ENCODE assay signal across 9 mouse cellular contexts in genomic region chr7:103942730-103943129, GRCm38 (mm10). TPM values are rescaled to one million over a fixed set of nuclear protein-coding genes. Genes with fewer than 3 reads are reported as not detected.
A peak's percentile ranks its signal among the peaks of the same experiment; 100 is the strongest.
DNase-seq lines count a peak whose midpoint lies in the region; ATAC-seq lines count a peak whose summit lies in the region.
"Had no signal": no experiment of that assay in that cellular context is flagged by ENCODE, and none has a peak within 500 bp of the region (broad histone marks: within the 10 kb centered on the region; RNA-seq: fewer than 3 reads in every experiment).

No protein-coding gene starts in this region.

- peak; percentile 2 to 43 for DNase-seq in heart, adult 18-20 months
- DNase-seq in 416B (ENCODE audit: low read depth) (peak; percentile 84), R1 (ENCODE audit: low read depth, low spot score) (peak; percentile 60)
- DNase-seq in limb, embryonic 10.5 days (ENCODE audit: low spot score) = peak; percentile 75
- no peak for DNase-seq in layer of hippocampus, adult 18-20 months (ENCODE audit: low spot score in 2 of 2)

- H3K27ac ChIP-seq in heart, embryonic 11.5 days (ENCODE audit: low read depth, low read length) = no peak overlapping the region
- no peak overlapping the region for H3K27ac ChIP-seq in limb, embryonic 10.5 days
- H3K27ac ChIP-seq in neural tube, embryonic 14.5 days (ENCODE audit: low read depth, low read length) = no peak overlapping the region

- H3K4me1 ChIP-seq in heart, embryonic 11.5 days (ENCODE audit: control insufficient read depth, insufficient read depth, low read length) = no peaks in the 10 kb centered on the region
- H3K4me1 ChIP-seq in limb, embryonic 10.5 days = no peaks in the 10 kb centered on the region
- H3K4me1 ChIP-seq in neural tube, embryonic 14.5 days (ENCODE audit: control insufficient read depth, insufficient read depth, low read length) = no peaks in the 10 kb centered on the region

- no peaks in the 10 kb centered on the region for H3K9me3 ChIP-seq in heart, embryonic 11.5 days (replicated peaks; ENCODE audit: control insufficient read depth, low read length)
- no peaks in the 10 kb centered on the region for H3K9me3 ChIP-seq in limb, embryonic 10.5 days (replicated peaks)
- no peaks in the 10 kb centered on the region for H3K9me3 ChIP-seq in neural tube, embryonic 14.5 days (ENCODE audit: control insufficient read depth, low read length)

- H3K9ac ChIP-seq in heart, embryonic 11.5 days (ENCODE audit: low read depth, low read length) = no peak overlapping the region
- no peak overlapping the region for H3K9ac ChIP-seq in neural tube, embryonic 14.5 days (replicated peaks; ENCODE audit: low read depth, low read length)

- H3K36me3 ChIP-seq in heart, embryonic 11.5 days (ENCODE audit: control insufficient read depth, insufficient read depth, low read length) = no peaks in the 10 kb centered on the region
- no peaks in the 10 kb centered on the region for H3K36me3 ChIP-seq in limb, embryonic 10.5 days
- no peaks in the 10 kb centered on the region for H3K36me3 ChIP-seq in neural tube, embryonic 14.5 days (ENCODE audit: control insufficient read depth, insufficient read depth, low read length)

- 26% methylated on average over 2 of the region's 2 CpGs for WGBS in heart, embryonic 11.5 days (ENCODE audit: insufficient replicate concordance)
- WGBS in limb, embryonic 10.5 days = 26% methylated on average over 2 of the region's 2 CpGs
- WGBS in neural tube, embryonic 14.5 days = 21% methylated on average over 2 of the region's 2 CpGs

- ATAC-seq in heart, embryonic 11.5 days (replicated peaks; ENCODE audit: insufficient number of reproducible peaks, low FRiP score, low TSS enrichment) = no peak
- ATAC-seq in erythroblast, adult 5-6 weeks (replicated peaks; ENCODE audit: low FRiP score, poor library complexity, severe bottlenecking) = peak; percentile 96
- peak; percentile 71 for ATAC-seq in neural tube, embryonic 14.5 days (ENCODE audit: low read depth)

- no peak overlapping the region for H3K4me2 ChIP-seq in heart, embryonic 11.5 days
- H3K4me2 ChIP-seq in neural tube, embryonic 14.5 days (ENCODE audit: low read depth, low read length) = no peak overlapping the region

- H3K27me3 ChIP-seq in heart, embryonic 11.5 days (ENCODE audit: control insufficient read depth, insufficient read depth, low read length) = no peaks in the 10 kb centered on the region
- no peaks in the 10 kb centered on the region for H3K27me3 ChIP-seq in limb, embryonic 10.5 days (ENCODE audit: low read depth, poor library complexity, severe bottlenecking)
- H3K27me3 ChIP-seq in neural tube, embryonic 14.5 days (ENCODE audit: control insufficient read depth, insufficient read depth, low read length) = no peaks in the 10 kb centered on the region

- H3K4me3 ChIP-seq in heart, embryonic 11.5 days (ENCODE audit: low read depth, low read length) = no peak overlapping the region
- no peak overlapping the region for H3K4me3 ChIP-seq in limb, embryonic 10.5 days
- no peak overlapping the region for H3K4me3 ChIP-seq in neural tube, embryonic 14.5 days (ENCODE audit: low read depth, low read length)
- H3K4me3 ChIP-seq: myocyte had no signal

RNA-seq across cellular contexts. Expression of gene Olfr633, which starts 1.5 kb away (rescaled TPM):
- total RNA-seq in heart, adult 18-20 months (2021) = not detected
- not detected in 2 replicates for polyA plus RNA-seq in heart, embryonic 11.5 days (2014; fragmentation: Nextera tagmentation; extraction: Ambion mirVana)
- not detected in 2 replicates for total RNA-seq in erythroblast, adult 5-6 weeks (2015; ENCODE audit: low replicate concordance)
- total RNA-seq in erythroblast, adult 5-6 weeks (2017; ENCODE audit: low replicate concordance) = not detected in 2 replicates
- not detected in 2 replicates for polyA plus RNA-seq in limb, embryonic 10.5 days (2016; fragmentation: Nextera tagmentation; extraction: Ambion mirVana)
- polyA plus RNA-seq in neural tube, embryonic 14.5 days (2014; fragmentation: Nextera tagmentation; extraction: Ambion mirVana) = not detected in 2 replicates
- total RNA-seq in layer of hippocampus, adult 18-20 months (2021) = not detected
- polyA plus RNA-seq: myocyte had no signal

RNA-seq across cellular contexts. Expression of gene Olfr632, which starts 8.6 kb away (rescaled TPM):
- total RNA-seq in heart, adult 18-20 months (2021) = not detected
- 0.07 and 0.11 TPM in 2 replicates for polyA plus RNA-seq in heart, embryonic 11.5 days (2014; fragmentation: Nextera tagmentation; extraction: Ambion mirVana)
- not detected in 2 replicates for total RNA-seq in erythroblast, adult 5-6 weeks (2015; ENCODE audit: low replicate concordance)
- total RNA-seq in erythroblast, adult 5-6 weeks (2017; ENCODE audit: low replicate concordance) = 1.7 TPM in 1 of 2 replicates, not detected in the other
- polyA plus RNA-seq in limb, embryonic 10.5 days (2016; fragmentation: Nextera tagmentation; extraction: Ambion mirVana) = not detected in 2 replicates
- polyA plus RNA-seq in neural tube, embryonic 14.5 days (2014; fragmentation: Nextera tagmentation; extraction: Ambion mirVana) = not detected in 2 replicates
- total RNA-seq in layer of hippocampus, adult 18-20 months (2021) = not detected
- polyA plus RNA-seq: myocyte had no signal

RNA-seq across cellular contexts. Expression of gene Olfr631, which starts 14.1 kb away (rescaled TPM):
- not detected for total RNA-seq in heart, adult 18-20 months (2021)
- not detected in 2 replicates for polyA plus RNA-seq in heart, embryonic 11.5 days (2014; fragmentation: Nextera tagmentation; extraction: Ambion mirVana)
- 1.0 TPM in 1 of 2 replicates, not detected in the other for total RNA-seq in erythroblast, adult 5-6 weeks (2015; ENCODE audit: low replicate concordance)
- 2.1 TPM in 1 of 2 replicates, not detected in the other for total RNA-seq in erythroblast, adult 5-6 weeks (2017; ENCODE audit: low replicate concordance)
- not detected in 2 replicates for polyA plus RNA-seq in limb, embryonic 10.5 days (2016; fragmentation: Nextera tagmentation; extraction: Ambion mirVana)
- polyA plus RNA-seq in neural tube, embryonic 14.5 days (2014; fragmentation: Nextera tagmentation; extraction: Ambion mirVana) = not detected in 2 replicates
- not detected for total RNA-seq in layer of hippocampus, adult 18-20 months (2021)
- polyA plus RNA-seq: myocyte had no signal

RNA-seq across cellular contexts. Expression of gene Olfr635, which starts 28.2 kb away (rescaled TPM):
- total RNA-seq in heart, adult 18-20 months (2021) = not detected
- polyA plus RNA-seq in heart, embryonic 11.5 days (2014; fragmentation: Nextera tagmentation; extraction: Ambion mirVana) = not detected in 2 replicates
- total RNA-seq in erythroblast, adult 5-6 weeks (2015; ENCODE audit: low replicate concordance) = not detected in 2 replicates
- 0.09 and 0.14 TPM in 2 replicates for total RNA-seq in erythroblast, adult 5-6 weeks (2017; ENCODE audit: low replicate concordance)
- not detected in 2 replicates for polyA plus RNA-seq in limb, embryonic 10.5 days (2016; fragmentation: Nextera tagmentation; extraction: Ambion mirVana)
- polyA plus RNA-seq in neural tube, embryonic 14.5 days (2014; fragmentation: Nextera tagmentation; extraction: Ambion mirVana) = 0.03 TPM in 1 of 2 replicates, not detected in the other
- total RNA-seq in layer of hippocampus, adult 18-20 months (2021) = under 1 TPM in 1 of 2 experiments, not detected in 1; 0.05 TPM
- polyA plus RNA-seq: myocyte had no signal

RNA-seq across cellular contexts. Expression of gene Olfr65, which starts 39.4 kb away (rescaled TPM):
- total RNA-seq in heart, adult 18-20 months (2021) = not detected
- not detected in 2 replicates for polyA plus RNA-seq in heart, embryonic 11.5 days (2014; fragmentation: Nextera tagmentation; extraction: Ambion mirVana)
- total RNA-seq in erythroblast, adult 5-6 weeks (2015; ENCODE audit: low replicate concordance) = not detected in 2 replicates
- total RNA-seq in erythroblast, adult 5-6 weeks (2017; ENCODE audit: low replicate concordance) = 0.28 TPM in 1 of 2 replicates, not detected in the other
- not detected in 2 replicates for polyA plus RNA-seq in limb, embryonic 10.5 days (2016; fragmentation: Nextera tagmentation; extraction: Ambion mirVana)
- not detected in 2 replicates for polyA plus RNA-seq in neural tube, embryonic 14.5 days (2014; fragmentation: Nextera tagmentation; extraction: Ambion mirVana)
- total RNA-seq in layer of hippocampus, adult 18-20 months (2021) = not detected
- polyA plus RNA-seq: myocyte had no signal

Comparison
In these comparisons a context has a peak if more than half of its experiments do, and no peak if none do; other contexts are left out.
1. DNase-seq: peak in heart, adult 18-20 months (2 of 2), 416B (single experiment), R1 (single experiment) and limb, embryonic 10.5 days (single experiment); none in layer of hippocampus, adult 18-20 months (0 of 2).